ENCODE assay signal across 28 mouse cellular contexts in the genomic region with DNA sequence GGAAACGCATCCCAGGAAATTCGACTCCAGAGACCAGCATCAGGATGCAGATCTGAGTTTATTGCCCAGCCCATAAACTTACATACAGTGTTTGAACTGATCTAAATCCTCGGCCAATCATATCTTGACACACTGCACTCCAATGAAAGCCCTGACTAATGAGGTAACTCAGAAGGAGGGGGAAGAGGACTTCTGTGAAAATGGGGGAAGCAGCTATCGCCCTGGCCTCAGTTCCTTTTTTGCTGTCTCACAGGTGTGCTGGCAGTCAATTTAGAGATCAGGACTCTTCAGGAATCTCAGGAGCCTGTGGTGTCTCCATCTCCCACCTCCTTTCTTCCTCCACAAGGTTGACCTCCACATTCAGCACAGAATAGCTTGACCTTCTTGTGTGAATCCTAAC.
A peak's percentile ranks its signal among the peaks of the same experiment; 100 is the strongest.
DNase-seq lines count a peak whose midpoint lies in the region; ATAC-seq and TF ChIP-seq lines count a peak whose summit lies in the region.
"Had no signal": no experiment of that assay in that cellular context is flagged by ENCODE, and none has a peak within 500 bp of the region (broad histone marks: within the 10 kb centered on the region; RNA-seq: fewer than 3 reads in every experiment).

No protein-coding gene starts in this region.

- TF ChIP-seq CTCF in CH12.LX (conservative IDR thresholded peaks at IDR 0.05 in 1 of 2, IDR thresholded peaks at IDR 0.05 in 1 of 2; ENCODE audit: low read depth in 2 of 2, low read length in 2 of 2) (no peak), MEL (IDR thresholded peaks at IDR 0.05 in 2 of 3, conservative IDR thresholded peaks at IDR 0.05 in 1 of 3; ENCODE audit: control insufficient read depth in 1 of 3, insufficient read depth in 1 of 3, low read depth in 2 of 3, low read length in 3 of 3, poor library complexity in 1 of 3, severe bottlenecking in 1 of 3) (no peak)
- no peak for TF ChIP-seq CTCF in intestine, postnatal 0 days (IDR thresholded peaks at IDR 0.05; ENCODE audit: low read depth)

- in situ Hi-C loops in CH12.LX (cut with MboI; ENCODE audit: low pct_ligation_motif_present, low pct_unique_long_range_greater_than_20kb, low sequenced_read_pairs): no loop called here

- no peaks in the 10 kb centered on the region for H3K9me3 ChIP-seq in CH12.LX (replicated peaks; ENCODE audit: low read length)
- no peaks in the 10 kb centered on the region for H3K9me3 ChIP-seq in MEL (replicated peaks; ENCODE audit: insufficient read depth, low read length)
- H3K9me3 ChIP-seq in intestine, postnatal 0 days (ENCODE audit: control insufficient read depth): no peaks in the 10 kb centered on the region
- H3K9me3 ChIP-seq: forebrain, embryonic 10.5 days; forebrain, embryonic 13.5 days; heart, embryonic 10.5 days; heart, embryonic 13.5 days had no signal

- TF ChIP-seq POLR2A in CH12.LX (IDR thresholded peaks at IDR 0.05; ENCODE audit: low read depth, low read length) (no peak), MEL (IDR thresholded peaks at IDR 0.05; ENCODE audit: control insufficient read depth in 1 of 2, insufficient read depth in 1 of 2, low read depth in 1 of 2, low read length in 2 of 2, poor library complexity in 1 of 2) (no peak)

- TF ChIP-seq EP300 in CH12.LX (IDR thresholded peaks at IDR 0.05; ENCODE audit: low read length): no peak
- no peak for TF ChIP-seq EP300 in MEL (IDR thresholded peaks at IDR 0.05; ENCODE audit: low read depth in 1 of 2, low read length in 2 of 2)

- TF ChIP-seq RAD21 in CH12.LX (IDR thresholded peaks at IDR 0.05; ENCODE audit: low read depth, low read length) (no peak), MEL (IDR thresholded peaks at IDR 0.05; ENCODE audit: low read depth, low read length) (no peak)

- H3K9ac ChIP-seq in CH12.LX (ENCODE audit: insufficient read depth, low read depth) (no peak overlapping the region), MEL (ENCODE audit: control insufficient read depth, low read depth, low read length, poor library complexity, severe bottlenecking) (no peak overlapping the region)
- H3K9ac ChIP-seq in intestine, postnatal 0 days (ENCODE audit: low read depth, low read length): no peak overlapping the region
- H3K9ac ChIP-seq: forebrain, embryonic 13.5 days; heart, embryonic 13.5 days; hindbrain, embryonic 14.5 days had no signal

- H3K27ac ChIP-seq in CH12.LX (ENCODE audit: insufficient read depth, low read depth) (no peak overlapping the region), MEL (ENCODE audit: control insufficient read depth, low read depth, low read length) (no peak overlapping the region)
- H3K27ac ChIP-seq in intestine, postnatal 0 days (ENCODE audit: low read depth, low read length): no peak overlapping the region
- H3K27ac ChIP-seq: forebrain, embryonic 10.5 days; forebrain, embryonic 13.5 days; heart, embryonic 10.5 days; heart, embryonic 13.5 days; hindbrain, embryonic 14.5 days; hindbrain, postnatal 0 days had no signal

- H3K4me1 ChIP-seq in CH12.LX (ENCODE audit: control insufficient read depth in 1 of 2, insufficient read depth in 2 of 2) (peaks cover 9 to 41% of the 10 kb centered on the region in 2 experiments), MEL (ENCODE audit: control insufficient read depth in 1 of 2, insufficient read depth in 2 of 2, low read length in 2 of 2) (no peaks in the 10 kb centered on the region)
- no peaks in the 10 kb centered on the region for H3K4me1 ChIP-seq in intestine, postnatal 0 days (replicated peaks; ENCODE audit: control insufficient read depth, insufficient read depth, low read length)
- H3K4me1 ChIP-seq: forebrain, embryonic 13.5 days; heart, embryonic 10.5 days had no signal

- dilution Hi-C loops in CH12.LX (cut with MboI; ENCODE audit: extremely low pct_ligation_motif_present, extremely low pct_unique_long_range_greater_than_20kb, low sequenced_read_pairs): no loop called here

- no peaks in the 10 kb centered on the region for H3K36me3 ChIP-seq in CH12.LX (replicated peaks in 1 of 2; ENCODE audit: control insufficient read depth in 1 of 2, insufficient read depth in 1 of 2, low read length in 1 of 2)
- no peaks in the 10 kb centered on the region for H3K36me3 ChIP-seq in MEL (ENCODE audit: control insufficient read depth in 1 of 2, insufficient read depth in 2 of 2, low read length in 2 of 2)
- H3K36me3 ChIP-seq in intestine, postnatal 0 days (ENCODE audit: control insufficient read depth, insufficient read depth): no peaks in the 10 kb centered on the region
- H3K36me3 ChIP-seq: forebrain, embryonic 10.5 days; heart, embryonic 10.5 days; heart, embryonic 13.5 days had no signal

- peak; percentile 33 for ATAC-seq in granulocyte monocyte progenitor cell, adult 5-6 weeks (replicated peaks; ENCODE audit: poor library complexity, severe bottlenecking)
- no peak for ATAC-seq in intestine, postnatal 0 days
- ATAC-seq: forebrain, embryonic 13.5 days; forebrain, embryonic 16.5 days; hindbrain, postnatal 0 days; inflammation-experienced regulatory T-cells, adult 6 months; intestine, embryonic 16.5 days; Patski had no signal

- no peaks in the 10 kb centered on the region for H3K79me2 ChIP-seq in CH12.LX (replicated peaks; ENCODE audit: control insufficient read depth, extremely low read depth, insufficient read depth, poor library complexity, severe bottlenecking)
- no peaks in the 10 kb centered on the region for H3K79me2 ChIP-seq in MEL (ENCODE audit: control insufficient read depth, insufficient read depth, low read length, poor library complexity)

- 40% methylated on average over 4 of the region's 4 CpGs for WGBS in intestine, postnatal 0 days

- no peak overlapping the region for H3K4me2 ChIP-seq in CH12.LX (ENCODE audit: insufficient read depth, low read depth, poor library complexity, severe bottlenecking)
- no peak overlapping the region for H3K4me2 ChIP-seq in intestine, postnatal 0 days (replicated peaks; ENCODE audit: low read depth)
- H3K4me2 ChIP-seq: forebrain, embryonic 13.5 days; heart, embryonic 13.5 days; hindbrain, embryonic 14.5 days had no signal

- DNase-seq in CH12.LX (ENCODE audit: extremely low read depth): peak; percentile 39
- peak; percentile 25 for DNase-seq in MEL (ENCODE audit: low read depth, low spot score)
- DNase-seq in layer of hippocampus, postnatal 10 days (ENCODE audit: low spot score in 2 of 2): no peak
- DNase-seq in urinary bladder, postnatal 36 days (ENCODE audit: low spot score in 2 of 2): no peak
- DNase-seq: adrenal gland, adult 2 months; adrenal gland, postnatal 14 days; B cell, adult 2 months; cerebellum, adult 11 months; cerebellum, adult 2 months; cerebellum, postnatal 10 days; cerebellum, postnatal 36 days; gastrocnemius, postnatal 10 days; gastrocnemius, postnatal 36 days; heart, adult 18-20 months; heart, postnatal 14 days; heart, postnatal 4 days had no signal

- H3K4me3 ChIP-seq in CH12.LX (replicated peaks in 1 of 3; ENCODE audit: low read depth in 2 of 3, low read length in 2 of 3, poor library complexity in 1 of 3) (no peak overlapping the region), MEL (ENCODE audit: control insufficient read depth in 1 of 2, insufficient read depth in 1 of 2, low read depth in 2 of 2, low read length in 2 of 2) (no peak overlapping the region)
- H3K4me3 ChIP-seq in intestine, postnatal 0 days (ENCODE audit: low read depth, low read length): no peak overlapping the region
- H3K4me3 ChIP-seq: forebrain, embryonic 10.5 days; forebrain, embryonic 13.5 days; heart, embryonic 10.5 days; heart, embryonic 13.5 days had no signal

- H3K27me3 ChIP-seq in CH12.LX (replicated peaks) (no peaks in the 10 kb centered on the region), MEL (ENCODE audit: control insufficient read depth in 1 of 2, insufficient read depth in 2 of 2, low read length in 2 of 2) (no peaks in the 10 kb centered on the region)
- no peaks in the 10 kb centered on the region for H3K27me3 ChIP-seq in intestine, postnatal 0 days (replicated peaks; ENCODE audit: control insufficient read depth, insufficient read depth, low read length)
- H3K27me3 ChIP-seq: forebrain, embryonic 13.5 days; heart, embryonic 13.5 days; Patski had no signal

TF ChIP-seq in CH12.LX, 34 proteins besides CTCF, POLR2A, EP300 and RAD21:
- TF ChIP-seq IRF4 (IDR thresholded peaks at IDR 0.05; ENCODE audit: low read depth, low read length) (0 out of 2 replicates have a peak, but pooled peaks have one; percentile 19), USF1 (IDR thresholded peaks at IDR 0.05; ENCODE audit: low read depth, low read length) (no peak)
TF ChIP-seq in CH12.LX: peak in this region for 1.

TF ChIP-seq in MEL, 35 proteins besides CTCF, POLR2A, EP300 and RAD21:
- TF ChIP-seq UBTF (IDR thresholded peaks at IDR 0.05; ENCODE audit: borderline replicate concordance, insufficient read depth, low read depth, low read length) (no peak), SIN3A (IDR thresholded peaks at IDR 0.05; ENCODE audit: low read length) (no peak), GABPA (IDR thresholded peaks at IDR 0.05; ENCODE audit: low read depth, low read length) (no peak), POLR2AphosphoS2 (IDR thresholded peaks at IDR 0.05; ENCODE audit: low read length) (no peak), BHLHE40 (IDR thresholded peaks at IDR 0.05; ENCODE audit: borderline replicate concordance, low read depth, low read length) (no peak), SMC3 (IDR thresholded peaks at IDR 0.05; ENCODE audit: low read depth, low read length) (no peak), CHD1 (IDR thresholded peaks at IDR 0.05; ENCODE audit: low read depth, low read length) (no peak), MYC (IDR thresholded peaks at IDR 0.05; ENCODE audit: low read depth, low read length) (no peak), TAL1 (IDR thresholded peaks at IDR 0.05; ENCODE audit: low read length) (no peak), GATA1 (IDR thresholded peaks at IDR 0.05; ENCODE audit: low read depth, low read length) (no peak), MAFK (IDR thresholded peaks at IDR 0.05; ENCODE audit: borderline replicate concordance, low read depth, low read length) (no peak), ETS1 (IDR thresholded peaks at IDR 0.05; ENCODE audit: low read depth, low read length) (no peak), NRF1 (IDR thresholded peaks at IDR 0.05; ENCODE audit: insufficient read depth, low read depth, low read length, poor library complexity, severe bottlenecking) (no peak), HCFC1 (IDR thresholded peaks at IDR 0.05; ENCODE audit: low read depth, low read length) (no peak), MEF2A (IDR thresholded peaks at IDR 0.05; ENCODE audit: extremely low read depth, insufficient replicate concordance, low read depth, low read length, poor library complexity, severe bottlenecking) (no peak), MXI1 (IDR thresholded peaks at IDR 0.05; ENCODE audit: low read depth, low read length) (no peak), MYB (IDR thresholded peaks at IDR 0.05; ENCODE audit: low read depth, low read length) (no peak), ZKSCAN1 (IDR thresholded peaks at IDR 0.05; ENCODE audit: low read depth, low read length) (no peak), KAT2A (conservative IDR thresholded peaks at IDR 0.05; ENCODE audit: low read depth, low read length) (no peak), NELFE (IDR thresholded peaks at IDR 0.05; ENCODE audit: low read depth, low read length) (no peak)

Comparison
In these comparisons a context has a peak if more than half of its experiments do, and no peak if none do; other contexts are left out.
1. DNase-seq: peak in CH12.LX (single experiment) and MEL (single experiment); none in layer of hippocampus, postnatal 10 days (0 of 2) and urinary bladder, postnatal 36 days (0 of 2).